Mouse (Mus musculus) urinary bladder, postnatal 36 days (tissue): ENCODE measurements around the gene Tsga10.

Experiments
- DNase-seq, 2 experiments: peaks; one replicate each; pipeline ENCODE4 v3.0.0; 2022; ENCODE audit warnings: low spot score in 2 of 2, mixed read lengths in 1 of 2

Tsga10 gene

GRCm38 (mm10) chr1:37864511-37865400 lies 1.5 kb downstream of the Tsga10 start:
- DNase-seq, result peak; percentile 98 to 99

DNA sequence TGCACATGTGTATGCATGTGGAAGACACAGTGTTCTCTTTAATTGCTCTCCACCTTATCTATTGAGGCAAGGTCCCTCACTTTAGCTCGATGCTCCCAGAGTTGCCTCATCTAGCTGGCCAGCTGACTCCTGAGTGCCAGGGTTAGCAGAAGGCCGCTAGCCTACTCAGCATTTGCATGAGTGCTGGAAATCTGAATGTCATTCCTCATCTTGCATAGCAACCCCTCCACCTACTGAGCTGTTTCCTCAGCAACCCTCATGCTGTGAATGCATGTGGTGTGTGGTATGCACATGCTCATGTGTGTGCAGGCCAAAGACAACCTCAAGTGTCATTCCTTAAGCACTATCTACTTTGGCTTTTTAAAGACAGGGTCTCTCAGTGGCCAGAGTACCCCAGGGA lies 15.5 kb downstream of the Tsga10 start:
- DNase-seq, result no peak

DNA sequence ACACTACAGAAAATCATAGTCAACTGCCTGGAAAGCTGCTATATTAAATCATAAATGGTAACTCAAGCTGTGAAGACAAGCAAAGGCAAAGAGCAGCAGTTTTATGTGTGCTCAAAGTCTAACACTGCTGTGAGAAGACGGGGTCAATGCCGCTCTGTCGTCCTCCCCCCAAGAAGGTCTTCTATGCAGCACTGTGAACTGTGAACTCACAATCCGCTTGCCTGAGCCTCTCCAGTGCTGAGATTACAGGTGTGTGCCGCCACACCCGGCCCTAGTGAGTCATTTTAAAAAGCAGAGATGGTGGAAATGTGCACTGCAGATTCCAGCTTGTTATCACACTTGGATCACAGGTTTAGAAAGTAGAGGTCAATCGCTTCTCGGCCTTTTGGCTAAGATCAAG lies 19.4 kb downstream of the Tsga10 start:
- DNase-seq, result no peak

DNA sequence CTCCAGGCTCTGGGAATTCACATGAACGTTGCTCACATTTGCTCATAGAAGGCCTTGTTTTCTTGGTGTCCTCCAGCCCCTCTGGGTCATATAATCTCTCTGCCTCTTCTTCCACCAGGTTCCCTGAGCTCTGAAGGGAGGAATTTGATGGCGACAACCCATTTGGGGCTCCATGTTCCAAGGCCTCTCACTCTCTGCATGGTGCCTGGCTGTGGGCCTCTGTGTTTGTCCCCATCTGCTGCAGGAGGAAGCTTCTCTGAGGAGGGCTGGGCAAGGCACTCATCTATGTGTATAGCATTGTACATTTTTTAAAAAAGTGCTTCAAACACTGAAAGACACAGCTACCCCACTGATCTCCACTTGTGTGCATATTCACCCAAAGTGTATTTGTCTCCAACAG lies 34.5 kb downstream of the Tsga10 start:
- no peak for DNase-seq

- DNase-seq, result peak in 1 of 2 experiments; percentile 2
Observed at GRCm38 (mm10) chr1:37802291-37802690, 63.9 kb downstream of the Tsga10 start.

- no peak for DNase-seq
Observed at GRCm38 (mm10) chr1:37800298-37800697, 65.9 kb downstream of the Tsga10 start.

DNA sequence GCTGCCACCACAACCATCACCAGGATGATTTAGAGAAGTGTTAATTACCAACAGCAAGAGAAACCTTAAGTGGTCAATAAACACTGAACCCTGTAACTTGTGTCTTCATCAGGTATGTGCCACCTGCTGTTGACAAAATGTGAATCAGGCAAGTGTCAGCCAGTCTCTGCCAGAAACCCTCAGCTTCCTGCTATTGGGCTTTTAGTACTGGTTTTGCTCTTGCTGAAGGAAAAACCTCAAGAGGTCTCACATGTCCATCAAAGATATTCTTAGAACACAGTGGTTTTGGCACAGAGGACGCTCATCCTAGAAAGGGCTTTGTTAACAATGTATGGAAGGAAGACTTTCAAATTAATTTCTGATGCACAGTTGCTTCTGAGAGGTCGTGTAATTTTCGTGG lies 66.7 kb downstream of the Tsga10 start:
- DNase-seq, result no peak

- no peak for DNase-seq
Observed at GRCm38 (mm10) chr1:37759407-37759806, 106.8 kb downstream of the Tsga10 start.

DNA sequence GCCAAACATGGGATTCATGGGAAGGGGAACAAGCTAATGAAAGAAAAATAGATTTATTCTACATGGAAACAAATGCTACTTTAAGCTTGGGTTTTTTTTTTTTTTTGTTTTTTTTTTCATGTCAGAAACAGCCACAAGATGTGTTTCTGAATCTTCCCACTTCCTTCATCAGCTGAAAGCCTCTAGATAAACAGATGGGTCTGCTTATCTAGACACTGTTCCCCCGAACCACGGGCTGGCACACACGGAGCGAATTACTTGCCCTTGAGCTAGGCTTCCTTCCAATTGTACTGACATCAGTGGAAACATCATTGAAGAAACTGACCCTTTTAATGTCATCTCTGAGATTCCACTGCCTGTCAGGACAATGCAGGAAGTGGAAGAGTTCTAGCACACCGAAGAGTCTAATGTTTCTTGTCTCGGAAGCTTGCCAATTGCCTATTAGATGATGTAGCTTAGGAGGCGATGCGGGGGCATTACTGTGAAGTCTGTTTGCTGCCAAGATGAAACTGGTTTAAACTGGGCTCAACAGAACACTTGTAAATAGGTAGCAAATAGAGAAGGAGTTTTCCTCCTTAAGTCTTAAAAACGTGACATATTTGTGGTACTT lies 121.5 kb downstream of the Tsga10 start:
- DNase-seq, result no peak

DNA sequence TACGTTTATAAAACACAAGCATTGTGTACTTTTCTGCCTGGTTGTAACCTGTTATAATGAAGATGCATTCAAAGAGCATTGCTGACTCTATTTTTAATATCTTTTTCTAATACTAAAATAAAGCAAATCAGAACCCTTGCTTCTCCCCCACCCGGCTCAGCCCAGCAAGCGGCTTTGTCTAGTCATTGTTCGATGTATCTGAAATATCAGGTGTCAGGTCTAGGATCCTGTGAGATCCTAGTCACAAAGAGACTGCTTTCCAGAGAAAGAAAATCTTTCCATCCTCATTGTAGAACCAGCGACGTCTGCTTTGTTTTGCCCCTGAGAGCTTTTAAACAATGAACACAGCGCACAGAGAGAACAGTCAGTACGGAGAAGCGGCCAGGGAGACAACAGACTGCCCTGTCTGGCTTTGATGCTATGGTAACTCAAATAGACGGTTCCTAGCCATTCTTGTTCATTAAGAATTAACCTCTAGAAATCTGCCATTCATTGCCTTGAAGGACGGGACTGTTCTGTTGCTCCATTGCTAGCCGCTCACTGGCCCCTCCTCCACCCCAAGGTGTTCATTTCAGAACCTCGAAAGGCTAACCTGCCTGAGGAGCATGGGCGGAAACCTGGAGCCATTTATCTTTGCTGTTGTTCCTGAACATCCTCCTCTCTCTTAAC lies 123.5 kb downstream of the Tsga10 start:
- no peak for DNase-seq

GRCm38 (mm10) chr1:37742126-37742525 lies 124.1 kb downstream of the Tsga10 start:
- no peak for DNase-seq

DNA sequence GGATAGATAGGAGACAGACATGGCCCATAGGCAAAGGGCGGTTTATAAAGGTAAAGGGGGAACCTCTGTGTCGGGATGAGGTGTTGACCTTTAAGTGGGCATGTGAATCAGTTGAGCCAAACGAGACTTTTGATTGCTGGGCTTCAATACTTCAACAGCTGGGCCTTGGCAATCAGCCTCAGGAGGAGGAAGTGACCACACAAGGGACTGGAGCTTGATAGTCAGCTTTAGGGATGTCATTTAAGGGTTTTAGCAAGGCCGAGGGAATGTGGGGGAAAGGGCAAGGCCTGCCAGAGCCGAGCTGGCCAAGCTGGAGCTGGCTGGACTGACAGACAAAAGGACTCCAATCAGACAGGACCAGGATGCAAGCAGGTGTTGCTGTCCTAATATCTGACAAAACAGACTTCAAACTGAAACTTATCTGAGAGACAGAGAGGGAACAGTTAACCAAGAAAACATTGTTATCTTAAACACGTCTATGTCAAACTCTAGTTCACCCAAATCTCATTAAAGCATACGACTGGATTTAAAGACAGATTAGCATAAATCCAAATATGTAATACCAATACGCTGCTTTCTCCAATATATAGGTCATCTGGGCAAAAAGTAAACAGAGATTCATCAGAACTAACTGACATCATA lies 125.9 kb downstream of the Tsga10 start:
- DNase-seq, result no peak

GRCm38 (mm10) chr1:37738895-37739294 lies 127.3 kb downstream of the Tsga10 start:
- DNase-seq, result no peak

DNA sequence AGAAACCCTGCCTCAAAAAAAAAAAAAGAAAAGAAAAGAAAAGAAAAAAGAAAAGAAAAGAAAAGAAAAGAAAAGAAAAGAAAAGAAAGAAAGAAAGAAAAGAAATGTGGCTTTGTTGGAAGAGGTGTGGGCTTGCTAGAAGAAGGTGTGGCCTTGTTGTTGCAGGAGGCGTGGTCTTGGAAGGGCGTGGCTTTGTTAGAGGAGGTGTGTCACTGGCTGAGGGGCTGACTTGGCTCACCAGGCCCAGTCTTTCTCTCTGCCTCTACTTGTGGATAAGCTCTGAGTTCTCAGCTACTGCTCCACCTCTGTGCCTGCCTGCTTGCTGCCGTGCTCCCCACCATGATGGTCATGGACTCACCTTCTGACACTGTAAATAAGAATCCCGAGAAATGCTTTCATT lies 129.2 kb downstream of the Tsga10 start:
- DNase-seq, result no peak

GRCm38 (mm10) chr1:37735932-37736331 lies 130.3 kb downstream of the Tsga10 start:
- no peak for DNase-seq

DNA sequence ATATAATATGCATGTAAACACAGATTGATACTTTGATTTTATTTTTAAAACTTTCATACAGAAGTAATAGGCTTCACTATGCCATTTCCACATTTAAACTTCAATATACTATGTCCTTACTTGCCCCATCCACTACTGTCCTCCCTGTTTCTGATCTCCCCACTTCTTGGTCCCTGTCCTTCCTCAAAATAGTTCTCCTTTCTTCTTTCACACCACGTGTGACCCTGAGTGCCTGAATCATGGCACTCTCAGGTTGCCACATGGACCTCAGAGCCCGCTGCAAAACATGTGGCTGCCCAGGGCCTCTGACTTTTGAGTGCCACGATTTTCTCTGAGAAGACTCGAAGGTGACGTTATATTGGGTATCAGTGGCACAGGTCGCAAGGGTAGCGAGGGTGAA lies 131.4 kb downstream of the Tsga10 start:
- no peak for DNase-seq

DNA sequence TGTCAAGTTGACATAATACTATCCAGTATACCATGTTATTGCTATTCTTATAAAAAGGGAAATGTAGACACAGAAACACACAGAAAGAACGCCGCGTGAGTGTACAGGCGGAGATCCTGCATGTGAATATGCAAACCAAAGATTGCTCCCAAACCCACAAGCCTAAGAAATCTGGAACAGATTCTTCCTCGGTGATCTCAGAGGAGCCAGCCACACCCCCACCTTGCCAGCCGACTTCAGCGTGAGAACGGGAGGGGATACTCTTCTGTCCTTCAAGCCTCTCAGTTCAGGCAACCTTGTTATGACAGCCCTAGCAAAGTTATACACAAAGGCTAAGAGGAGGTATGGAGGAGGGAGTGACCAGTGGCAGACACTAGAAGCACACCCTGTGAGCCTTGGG lies 136.9 kb downstream of the Tsga10 start:
- no peak for DNase-seq

DNA sequence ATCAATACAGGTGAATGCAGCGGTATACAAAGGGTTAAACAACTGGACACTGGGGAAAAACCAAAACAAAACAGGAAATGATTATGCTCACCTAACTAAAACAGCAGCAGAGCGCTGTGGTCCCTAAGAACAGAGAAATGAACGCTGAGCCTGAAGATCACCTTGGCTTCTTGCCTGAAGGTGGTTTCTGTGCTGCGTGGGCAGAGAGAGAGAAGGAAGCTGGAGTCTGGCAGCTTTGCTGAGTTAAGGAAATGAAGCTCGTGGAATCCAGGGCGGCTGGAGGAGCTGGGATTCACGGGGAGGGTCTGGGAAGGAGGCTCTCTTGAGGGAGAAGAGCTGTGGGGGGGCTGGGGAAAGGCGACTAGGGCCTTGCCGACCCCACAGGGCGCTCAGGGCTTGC lies 138.2 kb downstream of the Tsga10 start:
- DNase-seq, result no peak

DNA sequence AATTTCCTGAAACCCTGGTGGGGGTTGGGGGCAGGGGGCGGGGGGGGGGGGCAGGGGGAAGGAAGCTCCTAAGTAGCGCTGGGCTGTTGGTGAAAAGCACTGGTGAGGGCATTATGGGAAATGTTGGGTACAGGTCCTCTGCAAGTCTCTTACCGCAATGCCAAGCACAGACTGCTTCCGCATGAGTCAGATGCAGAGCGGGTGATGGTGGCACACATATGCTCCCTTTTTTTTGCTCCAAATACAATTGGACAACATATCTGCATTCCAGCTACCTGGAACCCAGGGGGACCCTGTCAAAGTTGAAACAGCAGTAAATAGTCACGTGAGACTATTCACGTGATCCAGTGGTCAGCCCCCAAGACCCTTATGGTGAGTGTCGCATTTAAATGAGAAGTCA lies 139.0 kb downstream of the Tsga10 start:
- no peak for DNase-seq

DNA sequence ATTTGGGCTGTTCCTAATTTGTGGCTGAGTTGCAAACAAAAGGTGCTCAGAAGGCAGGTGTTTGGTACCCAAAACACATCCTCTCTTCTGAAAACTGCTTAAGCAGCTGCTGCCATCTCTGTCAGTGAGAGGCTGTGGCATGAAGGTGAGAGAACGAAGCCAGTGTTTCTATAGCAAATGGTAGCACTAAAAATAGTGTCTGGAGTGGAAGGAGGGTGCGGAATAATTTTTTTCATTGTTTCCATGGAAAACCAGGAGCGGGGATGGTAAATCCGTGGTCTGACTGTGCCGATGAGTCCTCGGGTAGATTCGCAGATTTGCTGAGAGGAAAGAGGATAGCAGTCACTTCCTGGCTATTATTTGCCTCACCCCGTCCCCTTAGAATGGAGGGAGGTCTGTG lies 139.8 kb downstream of the Tsga10 start:
- no peak for DNase-seq

DNA sequence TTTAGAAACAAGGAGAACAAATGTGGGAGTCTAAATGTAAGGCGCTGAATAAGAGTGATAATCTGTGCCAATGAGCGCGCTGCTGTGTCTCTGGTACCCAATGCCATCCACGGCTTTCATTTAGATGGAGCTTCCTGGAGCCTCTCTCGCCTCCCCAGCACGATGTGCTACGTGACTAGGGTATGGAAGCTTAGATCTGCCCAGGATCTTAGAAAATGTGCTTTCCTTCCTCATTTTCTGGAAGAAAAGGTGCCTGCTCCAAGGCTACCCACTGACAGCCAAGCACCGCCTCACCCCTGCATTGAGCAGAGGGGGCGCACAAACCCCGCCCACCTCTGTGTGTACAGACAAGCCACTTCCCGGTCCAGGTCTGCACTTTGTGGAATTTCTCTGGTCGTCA lies 140.3 kb downstream of the Tsga10 start:
- DNase-seq, result no peak

DNA sequence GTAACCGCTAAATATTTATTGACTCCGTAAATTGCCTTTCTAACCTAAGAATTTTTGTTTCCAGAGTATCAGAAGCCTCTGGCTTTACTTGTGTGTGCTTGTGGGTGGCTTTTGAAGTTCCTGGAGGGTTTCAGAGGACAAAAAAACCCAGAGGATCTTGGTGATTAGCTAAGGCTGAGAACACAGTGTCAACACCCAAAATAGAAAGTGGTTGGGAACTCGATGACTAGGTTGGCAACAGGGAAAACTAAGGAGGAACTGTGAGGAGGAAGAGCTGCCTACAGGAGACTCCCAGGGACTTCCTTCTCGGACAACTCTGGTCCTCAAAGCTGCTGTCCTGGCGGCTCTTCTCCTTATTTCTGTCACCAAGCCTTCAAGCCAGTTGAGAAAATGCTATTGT lies 145.1 kb downstream of the Tsga10 start:
- no peak for DNase-seq
